Mouse (Mus musculus) liver, postnatal 0 days (tissue): ENCODE data around the gene Gm38655.

Experiments used
- CTCF ChIP-seq: sonication (generic); IDR thresholded peaks from 2 replicates; pipeline ENCODE4 v1.5.1; 2016; ENCODE audit warnings: antibody characterized with exemption, low read depth
- EP300 ChIP-seq: IDR thresholded peaks from 2 replicates; pipeline ENCODE4 v1.6.1; 2016; ENCODE audit warnings: antibody characterized with exemption, low read depth, mild to moderate bottlenecking

DNA sequence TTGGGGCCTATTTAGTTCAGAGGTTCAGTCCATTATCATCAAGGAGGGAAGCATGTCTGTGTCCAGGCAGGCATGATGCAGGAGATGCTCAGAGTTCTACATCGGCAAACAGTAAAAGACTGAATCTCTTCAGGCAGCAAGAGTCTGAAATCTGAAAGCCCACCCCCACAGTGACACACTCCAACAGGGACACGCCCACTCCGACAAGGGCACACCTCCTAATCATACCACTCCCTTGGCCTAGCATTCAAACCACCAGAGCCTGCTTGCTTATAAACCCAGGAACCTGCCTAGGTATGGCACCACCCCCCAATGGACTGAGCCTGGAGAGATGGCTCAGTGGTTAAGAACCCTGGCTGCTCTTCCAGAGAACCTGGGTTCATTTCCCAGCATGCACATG is 40.2 kb upstream of the Gm38655 start:
- no peak for TF ChIP-seq EP300
- TF ChIP-seq CTCF: no peak
